Comparison of ENCODE assay signal across 9 mouse cellular contexts in the genomic region with DNA sequence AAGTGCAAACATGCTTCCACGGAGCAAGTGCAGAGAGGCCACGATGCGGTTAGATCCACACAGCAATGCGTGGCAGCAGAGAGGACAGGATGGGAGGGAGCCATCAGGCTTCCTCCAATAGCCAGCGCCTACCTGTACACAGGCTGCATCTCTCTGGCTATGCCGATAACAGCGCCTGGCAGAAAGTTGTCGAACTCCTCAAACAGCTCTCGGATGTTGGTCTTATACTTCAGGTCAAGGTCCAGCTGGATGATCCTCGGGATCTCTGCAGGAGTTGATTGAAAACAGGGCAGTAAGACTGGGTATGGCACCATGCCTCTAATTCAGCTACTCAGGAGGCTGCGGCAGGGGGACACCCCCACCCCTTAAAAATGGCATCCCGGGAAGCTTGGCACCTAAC.
"Had no signal": no experiment of that assay in that cellular context is flagged by ENCODE, and none has a peak within 500 bp of the region (broad histone marks: within the 10 kb centered on the region; RNA-seq: fewer than 3 reads in every experiment).

No protein-coding gene starts in this region.

- H3K27me3 ChIP-seq: kidney, embryonic 15.5 days; limb, embryonic 13.5 days; midbrain, embryonic 15.5 days; neural tube, embryonic 12.5 days had no signal

- H3K4me3 ChIP-seq: kidney, embryonic 15.5 days; limb, embryonic 13.5 days; midbrain, embryonic 10.5 days; midbrain, embryonic 15.5 days; neural tube, embryonic 12.5 days had no signal

- H3K27ac ChIP-seq: kidney, embryonic 15.5 days; limb, embryonic 13.5 days; liver, embryonic 14.5 days; midbrain, embryonic 10.5 days; midbrain, embryonic 15.5 days; neural tube, embryonic 12.5 days had no signal

- H3K4me2 ChIP-seq: kidney, embryonic 15.5 days; limb, embryonic 13.5 days; midbrain, embryonic 15.5 days; neural tube, embryonic 12.5 days had no signal

- DNase-seq: left cerebral cortex, postnatal 4 days; thymus, adult 18-20 months; thymus, postnatal 14 days had no signal

- H3K9ac ChIP-seq: kidney, embryonic 15.5 days; limb, embryonic 13.5 days; liver, embryonic 14.5 days; midbrain, embryonic 15.5 days; neural tube, embryonic 12.5 days had no signal

- H3K9me3 ChIP-seq: kidney, embryonic 15.5 days; limb, embryonic 13.5 days; midbrain, embryonic 10.5 days; midbrain, embryonic 15.5 days; neural tube, embryonic 12.5 days had no signal

- H3K36me3 ChIP-seq: limb, embryonic 13.5 days; midbrain, embryonic 15.5 days; neural tube, embryonic 12.5 days had no signal

- ATAC-seq: midbrain, embryonic 15.5 days had no signal
